Mouse (Mus musculus) bone marrow macrophage, adult 2 months (primary cell): ENCODE data around the gene Zmym4.
"Not testable (repeated sequence)": the region's sequence is repeated elsewhere in the genome, so short reads cannot be mapped to it uniquely, and the experiment has no call there.

Source experiments
- CTCF ChIP-seq: IDR thresholded peaks from 2 replicates; pipeline ENCODE4 v1.5.1; 2012; ENCODE audit warnings: low read depth, mild to moderate bottlenecking, low read length, moderate library complexity
- POLR2A ChIP-seq: IDR thresholded peaks from 2 replicates; pipeline ENCODE4 v1.6.1; 2012; ENCODE audit warnings: mild to moderate bottlenecking, low read depth, low read length, borderline replicate concordance

DNA sequence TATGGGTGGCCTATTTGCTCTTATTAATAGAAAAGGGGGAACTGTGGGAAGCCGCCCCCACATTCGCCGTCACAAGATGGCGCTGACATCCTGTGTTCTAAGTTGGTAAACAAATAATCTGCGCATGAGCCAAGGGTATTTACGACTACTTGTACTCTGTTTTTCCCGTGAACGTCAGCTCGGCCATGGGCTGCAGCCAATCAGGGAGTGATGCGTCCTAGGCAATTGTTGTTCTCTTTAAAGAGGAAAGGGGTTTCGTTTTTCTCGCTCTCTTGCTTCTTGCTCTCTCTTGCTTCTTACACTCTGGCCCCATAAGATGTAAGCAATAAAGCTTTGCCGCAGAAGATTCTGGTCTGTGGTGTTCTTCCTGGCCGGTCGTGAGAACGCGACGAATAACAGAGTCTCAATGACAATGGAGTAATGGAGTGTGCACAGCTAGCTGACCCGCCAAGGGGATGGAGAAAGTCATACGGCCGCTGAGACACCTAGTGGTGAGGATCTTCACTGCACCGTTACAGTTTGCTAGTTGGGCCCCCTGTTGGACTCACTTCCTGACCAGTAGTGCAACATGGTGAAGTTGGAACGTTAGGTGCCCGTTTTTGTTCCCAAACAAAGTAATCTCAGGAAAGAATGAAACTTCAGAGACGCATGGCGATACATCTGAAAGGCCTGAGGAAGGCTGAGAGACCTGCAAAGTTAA lies 47.5 kb upstream of the Zmym4 start:
- TF ChIP-seq POLR2A, CTCF: not testable (repeated sequence)
